Mouse (Mus musculus) ovary, postnatal 36 days (tissue): ENCODE data around the gene A030005K14Rik.

Experiments
- DNase-seq: peaks from one replicate; pipeline ENCODE4 v3.0.0; 2022; ENCODE audit warnings: low spot score, mixed read lengths

A030005K14Rik gene

DNA sequence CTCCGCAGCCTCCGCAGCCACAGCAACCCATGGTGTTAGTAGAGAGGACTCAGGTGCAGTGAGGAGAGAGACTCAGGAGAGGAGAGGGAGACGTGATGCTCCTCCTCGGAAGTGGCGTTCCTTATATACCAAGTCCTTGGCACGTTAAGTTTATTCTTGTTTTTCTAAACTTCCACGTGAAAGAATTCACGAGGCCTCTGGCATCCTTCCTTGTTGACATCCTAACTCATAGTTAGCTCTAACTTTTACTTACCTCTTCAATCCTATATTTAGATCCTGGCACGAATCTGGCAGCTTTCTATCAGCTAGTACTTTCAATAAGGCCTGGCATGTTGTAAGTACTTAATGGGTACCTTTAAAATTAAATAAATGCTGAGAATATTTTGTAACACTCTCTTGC is at the start of gene A030005K14Rik:
Gene A030005K14Rik, minus strand, starts transcription at position 101 of the 400 bp plus-strand sequence.
- DNase-seq, result no peak

DNA sequence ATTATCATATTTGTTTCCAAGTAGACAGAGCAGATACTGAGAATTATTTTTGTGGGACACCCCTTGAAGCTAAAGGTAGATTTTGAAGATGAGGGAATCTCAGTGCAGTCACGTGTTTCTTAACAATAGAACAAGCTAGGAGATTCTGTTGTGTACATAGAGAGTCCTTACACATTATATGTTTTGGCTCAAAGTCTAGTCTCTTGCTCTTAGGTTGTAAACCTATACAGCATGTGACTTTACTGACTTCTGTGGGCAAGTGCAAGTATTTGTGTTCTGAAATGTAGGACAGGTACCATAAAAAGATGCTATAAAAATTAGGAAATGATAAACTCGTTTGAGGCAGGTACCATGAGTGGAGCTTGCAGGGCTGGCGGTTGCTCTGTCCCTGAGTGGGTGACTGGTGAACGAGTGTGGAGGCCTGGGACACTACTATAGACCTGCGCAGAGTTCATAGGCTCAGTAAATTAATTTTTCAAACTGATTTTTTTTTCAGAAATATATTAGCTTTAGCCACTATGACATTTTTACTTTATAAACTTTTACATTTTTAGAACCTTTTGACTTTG is 48.3 kb upstream of the A030005K14Rik start:
- DNase-seq, result no peak

DNA sequence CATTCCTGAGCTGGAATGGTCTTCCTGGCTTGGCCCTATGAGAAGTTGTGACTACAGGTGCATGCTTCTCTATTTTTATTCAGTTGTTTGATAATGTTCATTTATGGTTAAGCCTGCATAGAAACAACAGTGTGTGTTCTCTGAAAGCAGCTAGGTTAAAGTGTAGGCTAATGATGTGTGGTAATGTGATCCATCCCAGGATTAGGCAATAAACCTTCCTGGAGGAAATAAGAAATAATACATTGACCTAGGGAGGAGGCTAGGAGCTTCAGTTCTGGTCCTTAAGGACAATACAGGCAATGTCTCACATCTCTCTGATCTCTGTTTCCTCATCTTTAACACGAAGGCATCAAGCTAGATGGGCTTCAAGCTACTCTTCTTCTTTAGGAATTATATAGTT is 46.3 kb upstream of the A030005K14Rik start:
- no peak for DNase-seq

DNA sequence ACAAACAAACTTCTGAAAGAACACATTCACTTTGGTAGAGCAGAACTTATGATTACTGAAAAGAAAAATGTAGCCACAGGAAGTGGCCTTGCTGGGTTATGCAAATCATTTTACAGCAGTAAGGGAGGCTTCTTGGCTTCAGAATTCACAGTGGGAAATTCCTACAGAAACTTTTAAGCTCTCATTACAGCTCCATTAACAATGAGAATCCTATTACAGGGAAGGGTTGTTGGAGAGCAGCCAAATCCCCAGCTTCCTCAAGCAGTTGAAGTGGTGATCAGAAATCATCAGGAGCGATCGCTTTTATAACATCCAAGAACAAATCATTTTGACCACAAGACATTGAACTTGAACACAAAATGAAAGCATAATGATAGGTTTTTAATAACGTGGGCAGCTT is 42.7 kb upstream of the A030005K14Rik start:
- DNase-seq, result no peak

DNA sequence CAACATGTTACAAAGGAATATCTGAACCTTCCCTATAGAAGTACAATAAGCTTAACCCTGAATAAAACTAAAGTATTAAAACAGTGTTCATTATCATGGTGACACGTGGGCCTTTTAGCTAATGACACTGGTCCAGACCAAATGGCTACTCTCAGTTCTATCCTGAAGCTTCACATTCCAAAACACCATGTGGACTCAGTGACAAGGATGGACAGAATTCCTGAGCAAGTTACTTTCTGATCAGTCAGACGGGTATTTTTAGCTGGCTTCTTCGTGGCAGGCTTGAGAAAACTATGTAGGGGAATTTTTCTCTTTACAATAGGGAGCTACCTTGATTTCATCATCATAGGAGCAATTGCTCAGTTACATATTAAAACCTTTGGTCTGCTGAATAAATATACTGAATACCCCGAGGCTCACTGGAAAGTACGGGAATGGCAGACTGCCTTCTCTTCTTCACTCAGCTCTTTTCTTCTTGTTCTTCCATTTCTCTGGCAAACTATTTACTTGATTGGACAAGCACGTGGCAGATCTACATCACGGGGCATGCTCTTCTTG is 40.5 kb upstream of the A030005K14Rik start:
- DNase-seq, result no peak

DNA sequence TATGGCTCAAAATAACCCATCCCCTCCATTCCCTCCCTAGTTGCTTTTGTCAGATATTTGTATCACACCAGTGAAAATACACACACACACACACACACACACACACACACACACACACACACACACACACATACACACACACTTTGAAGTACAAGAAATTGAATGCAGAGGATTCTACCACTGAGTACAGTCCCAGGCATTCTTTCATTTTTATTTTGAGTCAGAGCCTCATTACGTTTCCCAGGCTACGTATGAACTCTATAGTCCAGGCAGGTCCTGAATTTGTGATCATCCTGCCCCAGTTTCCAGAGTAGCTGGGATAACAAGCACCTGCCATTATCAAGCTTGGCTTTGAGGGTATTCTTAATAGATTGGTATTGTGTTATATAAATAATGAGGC is 40.0 kb upstream of the A030005K14Rik start:
- DNase-seq, result no peak

DNA sequence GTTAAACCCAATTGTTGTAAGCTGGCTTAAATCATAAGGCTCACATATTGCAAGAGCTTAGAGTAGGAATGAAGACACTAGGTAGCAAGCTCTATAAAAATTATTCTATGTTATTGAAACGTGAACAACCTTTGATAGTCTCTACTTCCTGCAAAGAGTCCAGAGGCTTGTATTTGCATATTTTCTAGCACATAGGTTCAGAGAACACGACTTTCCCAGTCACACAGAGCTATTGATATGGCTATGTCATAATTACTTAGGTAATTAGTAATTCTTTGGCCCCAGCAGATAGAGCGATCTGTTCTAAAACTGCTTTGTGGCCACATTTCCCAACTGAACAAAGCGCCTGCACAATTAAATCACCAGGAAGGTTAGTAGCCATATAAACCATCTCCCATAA is 37.8 kb upstream of the A030005K14Rik start:
- no peak for DNase-seq

DNA sequence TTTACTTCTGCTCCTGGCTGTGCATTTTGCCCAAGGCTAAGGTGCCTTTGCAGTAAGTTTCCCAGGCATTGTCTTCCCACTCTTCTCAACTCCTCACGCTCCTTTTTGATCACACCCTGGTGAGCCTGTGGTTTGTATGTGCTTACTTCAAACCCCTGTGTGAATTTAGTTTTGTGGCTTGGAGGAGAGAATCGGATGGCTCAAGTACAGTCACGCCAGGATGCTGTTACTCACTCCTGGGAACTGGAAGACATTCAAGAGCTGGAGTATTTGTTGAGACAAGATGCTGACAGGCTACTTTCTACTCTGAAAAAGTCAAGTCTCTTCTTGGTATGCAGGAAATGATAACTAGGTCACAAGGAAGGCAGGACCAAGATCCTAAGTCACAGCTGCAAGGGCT is 32.1 kb upstream of the A030005K14Rik start:
- no peak for DNase-seq

DNA sequence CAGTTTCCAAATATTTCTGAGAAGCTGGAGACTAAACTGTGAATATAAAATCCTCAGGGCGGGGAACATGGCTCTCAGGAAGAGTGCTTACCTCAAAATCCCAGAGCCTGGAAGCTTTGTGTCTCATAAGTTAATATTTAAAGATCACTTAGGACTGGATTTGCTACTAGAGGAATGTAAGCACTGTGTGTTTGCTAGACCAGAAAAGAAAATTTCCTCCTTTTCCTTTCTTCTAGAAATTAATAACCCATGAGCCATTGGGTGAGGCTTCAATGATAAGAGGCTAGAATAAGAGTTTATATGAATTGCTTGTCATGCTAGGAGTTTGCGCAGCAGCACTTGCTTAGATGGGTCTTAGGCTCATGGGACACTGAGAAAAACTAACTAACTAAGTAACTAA is 25.6 kb upstream of the A030005K14Rik start:
- no peak for DNase-seq

DNA sequence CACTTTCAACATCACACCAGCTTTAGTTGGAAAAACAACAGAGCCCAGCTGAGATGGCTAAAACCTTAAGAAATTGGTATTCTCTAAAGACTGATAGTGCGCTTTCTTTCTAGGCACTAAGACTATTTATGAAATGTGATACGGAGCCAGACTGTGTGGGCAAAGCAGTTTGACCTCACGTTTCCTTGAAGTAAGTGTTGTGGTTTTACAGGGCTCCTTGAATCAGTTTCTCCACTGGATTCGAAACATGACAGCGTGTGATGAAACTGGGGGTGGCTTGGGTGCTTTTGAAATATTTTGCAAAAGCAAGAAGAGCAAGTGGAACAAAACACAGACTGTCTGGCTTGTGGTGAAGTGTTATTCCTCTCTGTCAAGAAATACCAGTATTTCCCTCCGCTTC is 17.8 kb upstream of the A030005K14Rik start:
- no peak for DNase-seq

DNA sequence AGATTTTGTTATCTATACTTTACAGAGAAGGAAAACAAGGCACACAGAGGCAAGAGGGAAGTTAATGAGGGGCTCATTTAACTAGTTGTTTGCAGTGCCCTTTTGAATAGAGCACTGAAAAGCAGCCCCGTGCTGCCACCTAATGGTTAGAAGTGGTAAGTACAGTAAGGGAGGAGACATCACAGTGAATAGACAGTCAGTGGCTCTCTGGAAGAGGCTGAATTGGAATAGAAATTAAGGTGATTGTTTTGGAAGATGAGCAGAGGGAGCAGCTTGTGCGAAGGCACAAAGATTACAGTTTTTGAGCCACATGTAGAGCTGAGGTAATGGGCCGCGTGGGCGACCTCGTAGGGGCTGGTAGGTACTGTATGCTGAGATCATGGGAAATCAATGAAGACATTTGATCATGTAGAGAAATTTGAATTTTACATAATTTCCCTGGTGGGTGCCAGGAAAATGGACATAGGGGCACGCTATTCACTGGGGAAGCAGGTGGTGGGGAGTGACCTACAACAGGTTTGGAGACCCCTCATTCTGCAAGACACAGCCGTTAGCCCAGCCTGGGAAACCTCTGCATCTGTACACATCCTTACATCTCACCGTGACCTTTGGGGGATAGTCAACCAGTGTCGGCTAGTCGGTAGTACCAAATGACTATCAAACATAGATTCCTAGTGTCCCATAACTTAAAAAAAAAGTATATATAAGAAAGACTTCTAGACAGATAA is 17.2 kb upstream of the A030005K14Rik start:
- no peak for DNase-seq

DNA sequence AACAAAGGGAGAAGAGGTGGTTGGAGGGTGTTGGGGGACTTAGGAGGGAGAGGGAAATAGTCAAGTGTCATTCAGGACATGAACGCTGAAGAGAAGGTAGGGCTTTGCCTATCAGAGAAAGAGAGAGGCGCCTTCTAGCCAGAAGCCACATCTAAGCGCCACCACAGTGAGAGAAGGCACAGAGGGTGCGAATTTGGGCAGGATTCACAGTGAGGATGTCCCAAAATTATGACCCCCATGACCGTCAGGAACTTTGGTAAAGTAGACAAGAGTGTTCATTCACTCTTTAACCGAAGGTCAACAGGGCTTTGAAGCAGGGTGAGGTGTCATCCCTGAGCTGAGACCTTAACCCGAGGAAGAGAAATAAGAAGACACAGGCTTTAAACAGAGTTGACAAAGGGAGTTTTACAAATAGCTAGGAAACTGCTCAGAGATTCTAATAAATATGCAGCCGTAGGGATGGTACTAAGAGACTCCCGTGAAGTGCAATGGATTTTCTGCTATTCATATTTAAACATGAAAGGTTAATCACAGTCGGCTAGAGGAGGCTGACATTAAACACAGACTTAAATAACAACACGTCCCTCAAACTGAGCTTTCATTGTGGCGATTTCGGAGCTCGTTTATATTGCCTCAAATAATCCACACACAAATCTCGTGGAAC is 16.5 kb upstream of the A030005K14Rik start:
- DNase-seq, result no peak

DNA sequence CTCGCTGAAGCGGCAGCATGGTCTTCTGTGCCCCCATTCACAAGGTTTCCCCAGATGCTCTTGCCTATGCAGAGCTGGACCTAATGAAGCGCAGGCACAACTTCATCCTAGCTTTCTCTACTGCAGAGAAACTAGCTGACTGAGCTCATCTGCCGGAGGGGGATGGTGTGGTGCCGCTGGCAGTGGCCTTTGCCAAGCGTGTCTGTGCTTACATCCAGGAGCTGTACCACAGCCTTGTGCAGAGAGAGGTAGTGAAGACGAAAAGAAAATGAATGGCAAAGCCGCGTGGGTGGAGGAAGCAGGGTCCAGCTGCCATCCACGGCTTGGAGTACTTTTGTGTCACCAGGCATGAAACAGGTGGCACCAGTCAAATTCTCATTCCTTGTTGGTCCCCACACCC is 8.0 kb upstream of the A030005K14Rik start:
- no peak for DNase-seq

DNA sequence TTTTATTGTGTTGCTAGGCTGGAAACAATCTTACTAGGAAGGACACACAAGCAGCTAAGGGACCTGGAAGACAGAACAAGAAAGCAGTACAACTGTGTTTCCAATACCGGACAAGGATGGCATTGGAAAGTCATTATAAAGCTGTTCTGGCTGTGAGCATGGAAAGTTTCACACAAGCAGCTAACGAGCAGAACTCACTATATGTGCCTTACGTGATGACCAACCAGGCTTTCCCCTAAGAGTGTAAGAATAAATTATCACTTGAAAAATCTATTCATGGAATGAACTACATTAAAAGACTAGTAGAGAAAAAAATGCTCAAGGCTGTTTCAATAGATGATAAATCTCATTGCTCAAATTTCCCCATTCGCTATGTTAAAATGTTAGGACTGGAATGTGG is 7.4 kb upstream of the A030005K14Rik start:
- no peak for DNase-seq

DNA sequence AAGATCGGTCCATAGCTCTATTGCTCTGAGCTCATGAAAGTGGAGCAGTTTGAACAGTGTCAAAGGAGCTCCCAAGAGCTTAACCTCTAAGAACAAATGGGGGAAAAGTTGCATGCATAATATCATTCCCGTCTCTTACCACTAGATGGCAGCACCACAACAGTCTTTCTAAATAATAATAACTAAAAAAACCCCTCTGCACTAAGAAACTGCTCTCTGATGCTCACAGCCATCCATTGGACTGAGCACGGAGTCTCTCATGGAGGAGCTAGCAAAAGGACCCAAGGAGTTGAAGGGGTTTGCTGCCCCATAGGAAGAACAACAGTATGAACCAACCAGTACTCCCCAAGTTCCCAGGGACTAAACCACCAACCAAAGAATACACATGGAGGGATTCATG is 5.7 kb upstream of the A030005K14Rik start:
- DNase-seq, result no peak

DNA sequence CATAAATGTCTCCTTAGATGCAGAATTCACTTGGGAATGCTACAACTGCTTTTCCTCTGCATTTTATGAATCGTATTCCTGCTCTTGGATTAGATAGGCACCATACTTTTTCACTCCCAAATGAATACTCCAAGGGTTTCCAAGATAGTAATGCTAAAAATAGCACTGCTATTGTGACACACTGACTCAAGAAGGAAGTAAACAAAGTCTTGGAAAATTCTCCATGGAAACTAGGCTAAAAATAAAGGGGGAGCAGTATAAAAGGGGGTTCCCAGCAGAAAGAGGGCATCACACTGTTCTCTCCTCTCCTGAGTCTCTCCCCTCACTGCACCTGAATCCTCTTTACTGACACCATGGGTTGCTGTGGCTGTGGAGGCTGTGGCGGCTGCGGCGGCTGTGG is 1.5 kb upstream of the A030005K14Rik start, which contains the start of gene Krtap28-13:
Gene Krtap28-13, plus strand, starts transcription at position 288 of the 400 bp plus-strand sequence.
- DNase-seq, result no peak

DNA sequence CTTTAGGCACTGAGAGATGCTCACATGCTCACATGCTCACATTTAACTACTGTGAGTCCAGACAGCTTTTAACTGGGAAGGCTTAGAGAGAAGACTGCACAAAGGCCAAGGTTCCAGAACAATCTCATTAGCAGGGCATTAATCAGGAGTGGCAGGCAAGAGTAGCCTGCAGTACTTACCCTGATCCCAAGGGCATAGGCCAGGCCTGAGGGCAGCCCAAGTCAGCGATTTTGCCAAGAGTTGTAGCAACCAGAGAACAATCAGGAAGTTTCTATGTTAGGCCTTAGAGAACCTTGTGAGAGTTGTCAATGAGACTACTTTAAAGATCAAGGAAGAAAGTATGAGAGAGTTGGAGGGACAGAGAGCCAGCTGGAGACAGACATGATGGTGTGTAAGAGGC is 697 bp downstream of the A030005K14Rik start:
- no peak for DNase-seq

DNA sequence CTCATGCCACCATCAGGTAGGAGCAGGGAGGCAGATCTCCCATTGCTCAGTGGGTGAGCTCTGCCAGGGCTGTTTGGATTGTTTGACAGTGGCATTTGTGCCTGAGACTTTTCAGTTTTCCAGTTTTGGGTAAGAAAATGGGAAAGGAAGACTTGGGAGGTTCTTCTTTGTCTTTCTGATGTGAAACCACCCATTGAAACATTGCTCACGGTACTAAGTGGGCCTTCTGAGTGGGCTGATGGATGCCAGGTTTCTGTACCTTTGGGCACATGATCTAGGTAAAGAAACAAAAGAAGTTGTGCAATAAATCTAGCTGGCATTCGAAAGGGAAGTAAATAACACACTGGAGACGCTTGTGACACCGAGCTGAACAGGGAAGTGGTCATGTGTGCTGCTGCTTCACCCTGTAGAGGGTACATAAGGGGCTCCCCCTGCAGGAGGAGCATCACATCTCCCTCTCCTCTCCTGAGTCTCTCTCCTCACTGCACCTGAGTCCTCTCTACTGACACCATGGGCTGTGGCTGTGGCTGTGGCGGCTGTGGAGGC is 14.2 kb downstream of the A030005K14Rik start, which contains the start of gene Gm47969:
Gene Gm47969, plus strand, starts transcription at position 51 of the 546 bp plus-strand sequence.
- DNase-seq, result no peak

DNA sequence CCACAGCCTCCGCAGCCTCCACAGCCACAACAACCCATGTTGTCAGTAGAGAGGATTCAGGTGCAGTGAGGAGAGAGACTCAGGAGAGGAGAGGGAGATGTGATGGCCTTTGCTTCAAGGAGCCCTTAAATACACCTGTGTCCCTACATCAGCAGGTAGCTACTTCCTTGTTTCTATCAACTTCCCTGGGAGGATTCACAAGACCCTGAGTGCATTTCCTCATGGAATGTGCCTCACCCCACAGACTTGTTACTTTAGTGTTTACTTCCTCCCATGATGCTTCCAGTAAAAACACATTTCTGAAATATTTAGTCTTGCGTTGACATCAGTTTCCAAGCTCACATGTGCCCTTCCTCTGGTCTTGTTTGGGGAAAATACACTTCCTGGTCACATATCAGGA is 16.8 kb downstream of the A030005K14Rik start, which contains the start of gene Krtap28-10:
Gene Krtap28-10, minus strand, starts transcription at position 101 of the 400 bp plus-strand sequence.
- DNase-seq, result no peak

DNA sequence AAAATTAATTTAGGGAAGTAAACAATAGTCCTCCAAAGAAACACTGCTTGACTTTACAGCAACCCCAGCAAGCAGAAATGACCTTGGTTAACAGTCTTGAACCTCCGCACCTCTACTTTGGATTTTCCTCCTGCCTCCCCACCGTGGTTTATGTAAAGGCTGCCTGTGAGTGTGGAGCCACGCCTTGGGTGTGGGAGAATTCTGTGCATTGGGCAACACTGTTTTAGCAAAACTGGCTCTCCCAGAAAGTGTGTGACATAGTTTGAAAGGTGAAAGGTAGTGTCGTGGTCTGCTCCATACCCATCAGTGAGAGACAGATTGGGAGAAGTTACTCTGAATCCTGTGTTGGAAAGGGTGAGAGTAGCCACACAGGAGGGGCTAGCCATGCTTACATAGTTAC is 20.1 kb downstream of the A030005K14Rik start:
- DNase-seq, result no peak

DNA sequence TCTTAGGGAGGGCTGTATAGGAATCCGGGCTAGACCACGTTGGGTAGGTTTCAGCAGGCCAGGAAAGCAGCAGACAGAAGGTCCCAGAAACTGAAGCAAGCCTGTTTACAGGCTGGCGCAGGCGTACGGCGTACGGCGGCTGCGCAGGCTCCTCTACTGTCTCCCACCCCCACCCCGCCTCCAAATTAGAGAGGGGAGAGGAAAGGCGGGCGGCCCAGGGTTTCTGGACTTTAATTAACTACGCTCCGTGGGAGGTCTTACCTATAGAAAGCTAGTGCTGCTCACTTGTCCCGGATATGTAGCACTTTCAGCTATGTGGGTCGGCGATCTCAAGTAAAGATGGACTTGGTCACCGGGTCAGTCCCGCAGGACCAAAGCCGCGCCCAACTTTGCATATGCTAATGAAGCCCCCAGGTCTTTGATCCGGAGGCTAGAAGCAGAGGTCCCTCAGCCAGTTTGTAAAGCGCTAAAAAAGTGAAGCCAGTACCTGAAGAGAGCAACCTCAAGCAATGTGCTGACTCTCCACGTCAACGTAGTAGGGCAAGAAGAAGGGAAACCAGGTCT is 21.0 kb downstream of the A030005K14Rik start, which contains the start of gene Slc19a3:
Gene Slc19a3, minus strand, starts transcription at position 340 of the 564 bp plus-strand sequence.
- DNase-seq, result peak; percentile 48
